Mouse (Mus musculus): ENCODE measurements at regions not wholly inside any gene's neighbourhood (a gene's known extent, or its start where the extent isn't known, plus 50 kb on each side); places are given as distances from the start of the nearest gene placed in this dataset.

DNA sequence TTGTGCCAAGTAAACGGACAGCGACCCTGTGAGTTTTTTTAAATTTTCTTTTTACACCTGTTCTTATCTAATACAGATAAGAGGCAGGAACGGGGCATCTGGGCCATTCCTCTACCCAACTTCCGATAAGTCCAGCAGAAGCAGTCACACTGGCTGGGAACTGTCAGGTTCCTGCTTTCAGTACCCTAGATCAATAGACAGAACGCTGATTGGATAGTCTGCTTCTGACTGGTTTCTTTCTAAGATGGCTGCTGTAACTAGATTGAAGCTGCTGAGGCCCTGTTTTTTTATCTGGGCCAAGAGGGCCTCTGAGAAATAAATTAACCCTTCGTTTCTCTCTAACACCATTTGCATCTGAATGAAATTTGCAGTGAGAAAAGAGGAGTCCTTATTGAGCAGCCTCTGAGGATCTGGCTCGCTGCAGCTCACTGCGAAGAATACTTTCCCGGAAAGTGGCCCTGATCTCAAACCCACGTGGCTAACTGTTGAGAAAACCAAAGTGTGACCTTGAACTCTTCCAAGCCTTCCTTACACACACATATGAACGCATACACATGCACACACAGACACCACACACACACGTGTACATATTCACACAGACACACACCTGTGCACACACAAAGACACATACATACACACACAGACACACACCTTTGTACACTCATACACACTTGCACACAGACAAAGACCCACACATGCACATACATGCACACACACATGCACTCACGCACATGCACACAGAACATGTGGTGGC lies 253.8 kb downstream of the Irs2 start:
- no peak for TF ChIP-seq CTCF (IDR thresholded peaks at IDR 0.05; ENCODE audit: borderline replicate concordance, control insufficient read depth, extremely low read depth, insufficient read depth, low read length, poor library complexity)
- TF ChIP-seq POLR2A (IDR thresholded peaks at IDR 0.05; ENCODE audit: control insufficient read depth, extremely low read depth, insufficient read depth, low read length, poor library complexity): no peak
